Mouse (Mus musculus): ENCODE data around the gene Glrx5.

DNA sequence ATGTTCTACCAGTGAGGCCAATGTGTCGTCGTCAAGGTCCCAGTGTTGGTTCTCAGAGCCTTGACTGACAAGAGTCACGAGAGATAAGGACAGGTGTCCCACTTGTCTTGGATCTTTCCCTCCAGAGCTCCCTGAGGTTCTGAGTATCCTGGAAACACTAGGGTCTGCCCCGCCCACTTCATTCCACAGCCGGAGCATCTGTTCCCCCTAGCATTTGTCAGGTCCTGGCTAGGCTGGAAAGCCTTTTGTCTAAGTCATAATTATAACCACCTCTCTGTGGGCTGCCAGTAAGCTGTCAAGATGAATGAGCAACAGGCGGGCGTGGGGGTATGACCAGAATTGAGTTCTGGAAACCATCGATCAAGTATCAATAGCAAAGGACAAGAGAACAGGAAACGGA lies 29.3 kb upstream of the Glrx5 start:
- TF ChIP-seq POLR2A (IDR thresholded peaks at IDR 0.05; ENCODE audit: control insufficient read depth, low read depth, low read length) (no peak), CTCF (IDR thresholded peaks at IDR 0.05; ENCODE audit: control insufficient read depth, insufficient read depth, insufficient replicate concordance, low read depth, low read length) (no peak)

Data from testis, adult 2 months (tissue).